Mouse (Mus musculus): ENCODE measurements around the gene Polr1e. TPM values are rescaled to one million over a fixed set of nuclear protein-coding genes. Genes with fewer than 3 reads are reported as not detected.
"Not testable (repeated sequence)": the region's sequence is repeated elsewhere in the genome, so short reads cannot be mapped to it uniquely, and the experiment has no call there.

Polr1e gene
- polyA plus RNA-seq, 1 experiment from 2014 or later: 37.2 TPM

DNA sequence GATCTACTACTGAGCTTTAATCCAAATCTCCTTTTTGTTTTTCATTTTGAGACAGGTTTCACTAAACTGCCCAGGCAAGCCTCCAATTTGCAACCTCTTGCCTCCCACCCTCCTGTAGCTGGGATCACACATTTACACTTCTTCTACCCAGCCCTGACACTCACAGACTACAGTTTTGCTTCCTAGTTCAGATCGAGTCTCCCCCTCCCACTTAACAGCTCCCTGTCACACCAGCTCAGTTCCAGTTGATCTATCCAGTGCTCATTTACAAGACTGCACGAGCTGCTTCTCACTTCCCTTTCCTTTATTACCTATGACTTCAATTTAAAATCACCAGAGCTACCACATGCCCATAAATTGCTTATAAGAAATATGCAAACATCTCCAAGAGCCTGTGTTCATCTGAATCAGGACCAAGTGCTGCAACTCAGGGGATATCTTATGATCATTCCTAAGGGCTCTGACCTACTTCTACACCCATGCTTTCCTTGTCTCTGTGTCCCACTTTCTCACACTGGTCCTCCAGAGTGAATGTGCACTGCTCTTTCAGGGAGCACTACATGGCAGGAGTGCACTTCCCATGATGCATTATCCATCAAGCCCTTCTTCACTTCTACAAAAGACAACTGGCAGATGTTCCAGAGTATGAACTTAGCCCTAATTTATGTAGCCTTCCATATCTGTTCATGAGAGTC, 47.8 kb downstream of the Polr1e start:
- no peak overlapping the region for H3K27ac ChIP-seq
- 65% methylated on average over 2 of the region's 2 CpGs for WGBS

DNA sequence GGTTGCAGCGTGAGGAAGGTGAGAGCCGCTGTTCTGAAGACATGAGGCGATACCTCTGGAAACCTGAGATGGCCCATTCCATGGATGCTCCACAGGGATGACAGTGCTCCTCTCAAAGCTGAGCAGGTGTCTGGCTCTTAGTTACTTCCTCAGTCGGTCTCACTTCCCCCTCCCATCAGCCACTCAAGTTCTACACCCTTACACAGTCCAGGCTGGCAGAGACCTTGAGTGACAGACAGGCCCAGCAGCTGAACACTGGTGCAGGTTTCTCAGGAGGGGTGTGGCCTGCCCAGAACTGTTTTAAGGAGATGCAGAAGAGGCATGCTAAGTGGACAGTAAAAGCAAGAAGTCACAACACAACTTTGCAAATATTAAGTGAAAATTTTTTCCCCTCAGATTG, 49.4 kb downstream of the Polr1e start:
- H3K36me3 ChIP-seq (replicated peaks; ENCODE audit: control insufficient read depth, insufficient read depth): no peaks in the 10 kb centered on the region
- ATAC-seq (ENCODE audit: low FRiP score): no peak
- no peak overlapping the region for H3K9ac ChIP-seq
- WGBS: 93% methylated on average over 4 of the region's 4 CpGs
- H3K9me3 ChIP-seq (ENCODE audit: control insufficient read depth, low read length): no peaks in the 10 kb centered on the region
- no peaks in the 10 kb centered on the region for H3K27me3 ChIP-seq (ENCODE audit: control insufficient read depth, insufficient read depth, low read length)
- H3K4me2 ChIP-seq (replicated peaks): no peak overlapping the region
- no peak overlapping the region for H3K4me3 ChIP-seq (replicated peaks; ENCODE audit: low read length)
- no peak for DNase-seq (ENCODE audit: low spot score)
- H3K4me1 ChIP-seq (replicated peaks; ENCODE audit: control insufficient read depth, insufficient read depth, low read length): no peaks in the 10 kb centered on the region
- no peak overlapping the region for H3K27ac ChIP-seq

More for the DNA sequence above, 47.8 kb downstream of the Polr1e start:
- Histone ChIP-seq H3K27me3 (ENCODE audit: control insufficient read depth, insufficient read depth, low read length) (no peaks in the 10 kb centered on the region), H3K9me3 (ENCODE audit: control insufficient read depth, low read length) (no peaks in the 10 kb centered on the region), H3K4me1 (replicated peaks; ENCODE audit: control insufficient read depth, insufficient read depth, low read length) (no peaks in the 10 kb centered on the region), H3K4me2 (replicated peaks) (no peak overlapping the region), H3K4me3 (replicated peaks; ENCODE audit: low read length) (no peak overlapping the region), H3K36me3 (replicated peaks; ENCODE audit: control insufficient read depth, insufficient read depth) (peaks cover 10% of the 10 kb centered on the region), H3K9ac (no peak overlapping the region)
- ATAC-seq (ENCODE audit: low FRiP score) (no peak), DNase-seq (ENCODE audit: low spot score) (no peak)

DNA sequence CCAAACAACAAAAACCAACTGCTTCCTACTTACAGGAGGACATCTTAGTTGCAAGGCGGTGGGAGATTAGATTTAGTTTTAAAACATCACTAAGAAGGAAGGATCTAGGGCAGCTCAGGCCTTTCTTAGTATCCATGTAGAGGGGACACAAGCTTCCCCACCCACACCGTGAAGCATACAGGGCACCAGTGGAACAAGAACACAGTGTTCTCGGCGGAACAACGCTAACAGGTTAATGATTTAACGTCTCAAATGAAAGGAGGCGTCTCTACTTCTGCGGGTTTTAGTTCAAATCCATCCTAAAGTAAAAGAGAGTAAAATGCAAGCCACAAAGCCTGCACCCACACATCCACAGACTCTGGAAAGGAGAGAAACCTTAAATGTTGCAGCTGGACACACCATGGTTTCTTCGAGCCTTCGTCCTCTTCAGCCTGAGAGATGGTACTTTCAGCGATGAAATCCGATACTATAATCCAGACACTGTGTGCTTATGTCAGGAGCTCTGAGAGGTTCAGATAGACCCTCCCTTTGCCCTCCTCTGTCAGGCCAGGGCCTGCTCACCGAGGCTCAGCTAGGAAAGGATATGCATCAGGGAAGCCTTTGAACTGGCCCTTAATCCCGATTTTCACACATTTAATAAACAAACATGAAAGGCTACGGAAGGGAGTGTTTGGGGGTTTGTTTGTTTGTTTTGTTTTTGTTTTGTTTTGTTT, 54.0 kb downstream of the Polr1e start:
- no peaks in the 10 kb centered on the region for H3K27me3 ChIP-seq (ENCODE audit: control insufficient read depth, insufficient read depth, low read length)
- ATAC-seq (ENCODE audit: low FRiP score): no peak
- no peak overlapping the region for H3K4me2 ChIP-seq (replicated peaks)
- 73% methylated on average over 15 of the region's 15 CpGs for WGBS
- H3K4me1 ChIP-seq (replicated peaks; ENCODE audit: control insufficient read depth, insufficient read depth, low read length): no peaks in the 10 kb centered on the region
- no peak overlapping the region for H3K27ac ChIP-seq
- no peaks in the 10 kb centered on the region for H3K36me3 ChIP-seq (replicated peaks; ENCODE audit: control insufficient read depth, insufficient read depth)
- H3K9me3 ChIP-seq (ENCODE audit: control insufficient read depth, low read length): no peaks in the 10 kb centered on the region
- H3K9ac ChIP-seq: no peak overlapping the region
- H3K4me3 ChIP-seq (replicated peaks; ENCODE audit: low read length): no peak overlapping the region
- no peak for DNase-seq (ENCODE audit: low spot score)

DNA sequence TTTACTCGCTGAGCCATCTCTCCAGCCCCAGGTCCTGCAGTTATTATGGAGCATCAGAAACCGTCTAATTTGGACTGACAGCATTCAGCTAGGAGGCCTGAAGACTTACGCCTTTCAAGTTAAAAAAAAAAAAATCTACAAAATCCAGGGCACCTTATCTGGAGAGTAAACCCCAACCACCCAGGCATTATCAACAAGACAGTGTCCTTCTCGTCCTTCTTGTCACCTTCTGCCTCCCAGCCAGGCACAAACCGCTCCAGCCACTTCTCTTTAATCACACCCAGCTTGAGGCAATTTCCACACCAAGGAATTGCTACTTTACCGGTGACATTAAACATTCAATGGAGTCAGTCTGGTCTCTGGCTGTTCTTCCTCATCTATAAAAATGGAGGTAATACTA, 55.2 kb downstream of the Polr1e start:
- no peaks in the 10 kb centered on the region for H3K36me3 ChIP-seq (replicated peaks; ENCODE audit: control insufficient read depth, insufficient read depth)
- no peaks in the 10 kb centered on the region for H3K9me3 ChIP-seq (ENCODE audit: control insufficient read depth, low read length)
- H3K4me3 ChIP-seq (replicated peaks; ENCODE audit: low read length): no peak overlapping the region
- 80% methylated on average over 6 of the region's 6 CpGs for WGBS
- no peak overlapping the region for H3K4me2 ChIP-seq (replicated peaks)
- ATAC-seq (ENCODE audit: low FRiP score) (no peak), DNase-seq (ENCODE audit: low spot score) (no peak)
- no peaks in the 10 kb centered on the region for H3K4me1 ChIP-seq (replicated peaks; ENCODE audit: control insufficient read depth, insufficient read depth, low read length)
- H3K27me3 ChIP-seq (ENCODE audit: control insufficient read depth, insufficient read depth, low read length): no peaks in the 10 kb centered on the region
- no peak overlapping the region for H3K27ac ChIP-seq
- H3K9ac ChIP-seq: no peak overlapping the region

DNA sequence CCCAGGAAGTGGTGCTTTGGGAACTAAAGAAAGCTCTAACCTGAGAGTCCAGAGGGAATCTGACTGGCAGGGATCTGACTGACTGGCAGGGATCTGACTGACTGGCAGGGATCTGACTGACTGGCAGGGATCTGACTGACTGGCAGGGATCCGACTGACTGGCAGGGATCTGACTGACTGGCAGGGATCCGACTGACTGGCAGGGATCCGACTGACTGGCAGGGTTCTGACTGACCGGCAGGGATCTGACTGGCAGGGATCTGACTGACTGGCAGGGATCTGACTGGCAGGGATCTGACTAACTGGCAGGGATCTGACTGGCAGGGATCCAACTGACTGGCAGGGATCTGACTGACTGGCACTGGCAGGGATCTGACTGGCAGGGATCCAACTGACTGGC, 62.7 kb downstream of the Polr1e start:
- not testable (repeated sequence) for DNase-seq (ENCODE audit: low spot score); H3K27me3 ChIP-seq (ENCODE audit: control insufficient read depth, insufficient read depth, low read length); H3K9me3 ChIP-seq (ENCODE audit: control insufficient read depth, low read length); H3K4me3 ChIP-seq (replicated peaks; ENCODE audit: low read length); H3K36me3 ChIP-seq (replicated peaks; ENCODE audit: control insufficient read depth, insufficient read depth); H3K9ac ChIP-seq; H3K27ac ChIP-seq; H3K4me2 ChIP-seq (replicated peaks); ATAC-seq (ENCODE audit: low FRiP score)
- 88% methylated on average over 4 of the region's 4 CpGs for WGBS
- H3K4me1 ChIP-seq (replicated peaks; ENCODE audit: control insufficient read depth, insufficient read depth, low read length): peaks cover 11% of the 10 kb centered on the region

DNA sequence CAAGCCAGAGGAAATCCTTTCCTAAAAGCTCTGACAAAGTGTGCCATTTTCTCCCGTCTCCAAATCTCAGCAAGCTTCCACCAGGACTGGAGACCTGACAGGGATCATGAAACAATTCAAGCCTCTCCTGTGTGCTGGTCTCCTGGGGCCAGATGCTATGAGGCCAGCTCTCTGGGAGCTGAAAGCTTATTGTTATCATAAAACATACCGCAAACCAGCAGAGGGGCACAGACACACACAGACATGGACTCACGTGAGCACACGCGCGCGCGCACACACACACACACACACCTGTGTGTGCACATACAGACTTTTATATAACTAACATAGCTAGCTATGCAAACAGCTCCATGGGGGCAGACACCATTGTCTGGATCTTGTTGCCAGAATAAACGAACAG, 64.6 kb downstream of the Polr1e start:
- H3K9me3 ChIP-seq (ENCODE audit: control insufficient read depth, low read length): no peaks in the 10 kb centered on the region
- H3K36me3 ChIP-seq (replicated peaks; ENCODE audit: control insufficient read depth, insufficient read depth): no peaks in the 10 kb centered on the region
- H3K27ac ChIP-seq: peak overlapping the region; percentile 79
- WGBS: 48% methylated on average over 9 of the region's 9 CpGs
- ATAC-seq (ENCODE audit: low FRiP score) (no peak), DNase-seq (ENCODE audit: low spot score) (no peak)
- peak overlapping the region; percentile 75 for H3K4me2 ChIP-seq (replicated peaks)
- peak overlapping the region; percentile 98 for H3K4me3 ChIP-seq (replicated peaks; ENCODE audit: low read length)
- H3K27me3 ChIP-seq (ENCODE audit: control insufficient read depth, insufficient read depth, low read length): no peaks in the 10 kb centered on the region
- peaks cover 11% of the 10 kb centered on the region for H3K4me1 ChIP-seq (replicated peaks; ENCODE audit: control insufficient read depth, insufficient read depth, low read length)
- H3K9ac ChIP-seq: peak overlapping the region; percentile 97

DNA sequence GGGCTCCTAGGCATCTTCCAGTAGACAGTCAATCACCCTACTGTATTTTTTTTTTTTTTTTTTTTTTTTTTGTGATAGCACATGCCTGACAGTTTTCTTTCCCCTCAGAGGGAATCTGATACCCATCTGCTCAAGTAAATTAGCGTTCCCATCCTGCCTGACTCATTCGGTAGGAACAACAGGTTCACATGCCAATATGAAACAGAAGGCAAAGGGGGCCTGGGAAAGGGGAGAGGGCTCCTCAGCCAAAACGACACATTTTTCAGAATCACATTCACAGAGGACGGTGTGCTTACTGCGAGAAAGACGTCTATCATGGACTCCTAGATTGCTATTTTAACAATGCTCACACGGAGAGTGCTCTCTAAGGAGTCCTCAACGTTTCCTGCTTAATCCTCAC, 65.1 kb downstream of the Polr1e start:
- WGBS: 1% methylated on average over 8 of the region's 8 CpGs
- ATAC-seq (ENCODE audit: low FRiP score) (no peak), DNase-seq (ENCODE audit: low spot score) (peak; percentile 45)
- H3K27ac ChIP-seq: peak overlapping the region; percentile 33; the same call in 1 of the 2 replicates
- H3K27me3 ChIP-seq (ENCODE audit: control insufficient read depth, insufficient read depth, low read length): no peaks in the 10 kb centered on the region
- no peaks in the 10 kb centered on the region for H3K9me3 ChIP-seq (ENCODE audit: control insufficient read depth, low read length)
- H3K4me1 ChIP-seq (replicated peaks; ENCODE audit: control insufficient read depth, insufficient read depth, low read length): peaks cover 11% of the 10 kb centered on the region
- H3K36me3 ChIP-seq (replicated peaks; ENCODE audit: control insufficient read depth, insufficient read depth): no peaks in the 10 kb centered on the region
- peak overlapping the region; percentile 97 for H3K9ac ChIP-seq
- peak overlapping the region; percentile 75 for H3K4me2 ChIP-seq (replicated peaks)
- peak overlapping the region; percentile 98 for H3K4me3 ChIP-seq (replicated peaks; ENCODE audit: low read length)

DNA sequence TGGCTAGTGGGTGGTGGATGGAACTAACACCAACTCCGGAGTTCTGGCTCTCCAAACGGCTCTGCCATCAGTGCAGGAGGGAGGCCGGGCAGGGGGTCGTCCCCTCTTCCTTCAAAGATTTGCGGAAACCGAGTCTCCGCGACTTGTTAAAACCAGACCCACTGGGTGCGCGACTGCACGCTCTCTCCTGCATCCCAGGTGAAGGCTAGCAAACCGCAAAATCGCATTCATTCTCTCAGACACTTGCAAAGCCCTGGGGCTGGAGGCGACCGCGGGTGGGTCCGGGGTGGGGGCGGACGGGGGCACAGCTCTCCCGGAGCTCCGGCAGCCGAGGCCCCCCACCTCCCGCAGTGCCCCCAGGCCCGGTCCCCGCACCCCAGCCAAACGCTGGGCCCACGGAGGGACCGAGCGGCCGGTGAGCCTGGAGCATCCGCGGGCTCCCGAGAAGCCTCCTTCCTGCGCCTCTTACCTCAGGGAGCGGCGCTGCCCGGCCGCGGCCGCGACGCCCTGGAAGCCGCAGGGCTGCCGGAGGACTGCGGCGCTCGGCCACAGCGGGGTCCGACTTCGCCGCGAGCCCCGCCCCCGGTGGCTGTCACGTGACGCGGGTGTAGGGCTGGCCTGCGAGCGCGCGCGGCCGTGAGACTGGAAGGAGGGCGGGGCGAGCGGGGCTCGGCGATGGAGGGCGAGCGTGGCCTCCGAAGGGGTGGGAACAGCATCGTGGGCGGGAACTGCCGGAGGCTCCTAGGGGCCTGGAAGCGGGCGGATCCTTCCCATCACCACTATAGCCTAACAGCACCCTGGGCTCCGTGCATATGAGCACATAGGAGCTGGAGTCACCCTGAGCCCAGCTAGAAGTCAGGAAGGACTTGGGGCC, 65.9 kb downstream of the Polr1e start, which contains the start of gene Fbxo10:
TSS of gene Fbxo10 (minus strand) at position 584 of the 874 bp plus-strand sequence.
- Histone ChIP-seq H3K4me2 (replicated peaks) (peak within 1 kb of the TSS; percentile 75), H3K27ac (peak within 1 kb of the TSS; percentile 87), H3K9me3 (ENCODE audit: control insufficient read depth, low read length) (no peaks in the 10 kb centered on the region), H3K9ac (peak within 1 kb of the TSS; percentile 97), H3K36me3 (replicated peaks; ENCODE audit: control insufficient read depth, insufficient read depth) (no peaks in the 10 kb centered on the region), H3K4me1 (replicated peaks; ENCODE audit: control insufficient read depth, insufficient read depth, low read length) (peaks cover 11% of the 10 kb centered on the region), H3K4me3 (replicated peaks; ENCODE audit: low read length) (peak within 1 kb of the TSS; percentile 98), H3K27me3 (ENCODE audit: control insufficient read depth, insufficient read depth, low read length) (no peaks in the 10 kb centered on the region)
- ATAC-seq (ENCODE audit: low FRiP score): peak; percentile 89
- whole genome bisulfite sequencing: under 1% methylated on average over 73 of the region's 77 CpGs
- DNase-seq (ENCODE audit: low spot score): peak; percentile 89

DNA sequence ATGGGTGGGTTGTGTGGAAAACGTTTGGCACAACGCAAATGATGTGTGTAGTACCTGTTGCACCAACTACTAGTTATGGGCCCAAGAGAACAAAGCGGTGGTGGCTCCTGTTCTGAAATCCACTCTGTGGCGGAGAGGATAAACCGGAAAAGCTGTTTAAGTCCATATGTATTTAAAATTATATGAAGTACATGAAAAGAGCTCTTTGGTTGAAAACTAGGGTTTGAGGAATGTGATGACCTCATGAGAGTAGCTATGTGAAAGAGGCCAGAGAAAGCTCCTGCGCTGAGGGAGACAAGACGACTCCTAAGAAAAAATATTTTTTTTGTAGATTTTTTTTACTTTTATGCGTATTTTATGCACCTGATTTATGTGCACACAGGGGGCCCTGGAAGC, 66.5 kb downstream of the Polr1e start:
- Histone ChIP-seq H3K27me3 (ENCODE audit: control insufficient read depth, insufficient read depth, low read length) (no peaks in the 10 kb centered on the region), H3K9ac (peak overlapping the region; percentile 20; the same call in 1 of the 2 replicates), H3K4me3 (replicated peaks; ENCODE audit: low read length) (peak overlapping the region; percentile 98), H3K36me3 (replicated peaks; ENCODE audit: control insufficient read depth, insufficient read depth) (no peaks in the 10 kb centered on the region), H3K27ac (peak overlapping the region; percentile 87; the same call in 1 of the 2 replicates), H3K4me2 (replicated peaks) (peak overlapping the region; percentile 75), H3K4me1 (replicated peaks; ENCODE audit: control insufficient read depth, insufficient read depth, low read length) (peaks cover 11% of the 10 kb centered on the region), H3K9me3 (ENCODE audit: control insufficient read depth, low read length) (no peaks in the 10 kb centered on the region)
- ATAC-seq (ENCODE audit: low FRiP score) (no peak), DNase-seq (ENCODE audit: low spot score) (no peak)
- WGBS: 49% methylated on average over 8 of the region's 8 CpGs
